Mouse (Mus musculus) intestine, postnatal 0 days (tissue): Measurements from ENCODE around the gene Atp5f1. TPM values are rescaled to one million over a fixed set of nuclear protein-coding genes. Genes with fewer than 3 reads are reported as not detected.

ENCODE experiments used
- ATAC-seq: fragments of 200-750 bp; cut with Nextera tagmentation; 2 replicates; pipeline ENCODE4 v1.8.0; 2017; ENCODE audit warnings: mild to moderate bottlenecking, moderate TSS enrichment, moderate library complexity
- H3K27ac ChIP-seq: fragments of 300-500 bp; sonication (generic); 2 replicates; pipeline ENCODE4 v1.5.1; 2014; ENCODE audit warnings: mild to moderate bottlenecking, low read depth, low read length, moderate library complexity
- H3K27me3 ChIP-seq: fragments of 300-500 bp; sonication (generic); replicated peaks from 2 replicates; pipeline ENCODE4 v1.6.1; 2014; ENCODE audit warnings: low read length, mixed read lengths; ENCODE audit not compliant: control insufficient read depth, insufficient read depth
- H3K36me3 ChIP-seq: fragments of 300-500 bp; sonication (generic); 2 replicates; pipeline ENCODE4 v1.6.1; 2014; ENCODE audit warnings: mild to moderate bottlenecking, moderate library complexity; ENCODE audit not compliant: control insufficient read depth, insufficient read depth
- H3K4me1 ChIP-seq: fragments of 300-500 bp; sonication (generic); replicated peaks from 2 replicates; pipeline ENCODE4 v1.6.1; 2014; ENCODE audit warnings: antibody characterized with exemption, low read length, mixed read lengths; ENCODE audit not compliant: control insufficient read depth, insufficient read depth
- H3K4me2 ChIP-seq: fragments of 300-500 bp; sonication (generic); replicated peaks from 2 replicates; pipeline ENCODE4 v1.6.1; 2014; ENCODE audit warnings: low read depth, mild to moderate bottlenecking, moderate library complexity
- H3K4me3 ChIP-seq: fragments of 300-500 bp; sonication (generic); 2 replicates; pipeline ENCODE4 v1.5.1; 2014; ENCODE audit warnings: low read depth, low read length
- H3K9ac ChIP-seq: fragments of 300-500 bp; sonication (generic); 2 replicates; pipeline ENCODE4 v1.6.1; 2014; ENCODE audit warnings: mild to moderate bottlenecking, low read depth, low read length
- H3K9me3 ChIP-seq: fragments of 300-500 bp; sonication (generic); 2 replicates; pipeline ENCODE4 v1.6.1; 2016; ENCODE audit warnings: mixed run types; ENCODE audit not compliant: control insufficient read depth
- CTCF ChIP-seq: sonication (generic); IDR thresholded peaks from 2 replicates; pipeline ENCODE4 v1.5.1; 2016; ENCODE audit warnings: low read depth, mild to moderate bottlenecking, control low read depth, antibody characterized with exemption, moderate library complexity
- WGBS: fragments of 180-500 bp; shearing (Covaris S2); extraction: QIAGEN DNeasy Blood & Tissue Kit; methylation state at CpG from one replicate; pipeline ENCODE4 v1.1.7; 2014; 5-methylcytosine and 5-hydroxymethylcytosine counted together
- polyA plus RNA-seq: library from polyadenylated mRNA; unstranded; fragments of >200 nt; fragmentation: Nextera tagmentation; extraction: Ambion mirVana; gene quantifications from 2 replicates; pipeline ENCODE4 v1.2.1, GENCODE M21; 2015

The Atp5f1 gene
- polyA plus RNA-seq, 1 experiment from 2014 or later = 605 TPM

GRCm38 (mm10) chr3:105898861-105899260 lies 61.0 kb downstream of the Atp5f1 start:
- no peak for ATAC-seq
- Histone ChIP-seq H3K4me3 (no peak overlapping the region), H3K9ac (no peak overlapping the region), H3K27ac (no peak overlapping the region), H3K36me3 (no peaks in the 10 kb centered on the region), H3K9me3 (no peaks in the 10 kb centered on the region), H3K4me1 (peaks cover 5% of the 10 kb centered on the region; the same call in 1 of the 2 replicates), H3K4me2 (no peak overlapping the region), H3K27me3 (no peaks in the 10 kb centered on the region)
- 91% methylated on average over 11 of the region's 11 CpGs for WGBS
- no peak for TF ChIP-seq CTCF

- Histone ChIP-seq H3K4me3 (no peak overlapping the region), H3K9me3 (no peaks in the 10 kb centered on the region), H3K9ac (no peak overlapping the region), H3K4me2 (no peak overlapping the region), H3K36me3 (no peaks in the 10 kb centered on the region), H3K4me1 (peaks cover 5% of the 10 kb centered on the region; the same call in 1 of the 2 replicates), H3K27me3 (no peaks in the 10 kb centered on the region), H3K27ac (no peak overlapping the region)
- no peak for TF ChIP-seq CTCF
- no peak for ATAC-seq
- WGBS = 72% methylated on average over 2 of the region's 2 CpGs
These were observed 61.6 kb downstream of the Atp5f1 start for GRCm38 (mm10) chr3:105898325-105898724.

- Histone ChIP-seq H3K4me2 (no peak overlapping the region), H3K9ac (no peak overlapping the region), H3K36me3 (no peaks in the 10 kb centered on the region), H3K9me3 (no peaks in the 10 kb centered on the region), H3K27ac (no peak overlapping the region), H3K27me3 (no peaks in the 10 kb centered on the region), H3K4me3 (no peak overlapping the region), H3K4me1 (peaks cover 9% of the 10 kb centered on the region; the same call in 1 of the 2 replicates)
- WGBS = 85% methylated on average over 3 of the region's 3 CpGs
- no peak for ATAC-seq
- no peak for TF ChIP-seq CTCF
These were observed 63.1 kb downstream of the Atp5f1 start for GRCm38 (mm10) chr3:105896811-105897210.

DNA sequence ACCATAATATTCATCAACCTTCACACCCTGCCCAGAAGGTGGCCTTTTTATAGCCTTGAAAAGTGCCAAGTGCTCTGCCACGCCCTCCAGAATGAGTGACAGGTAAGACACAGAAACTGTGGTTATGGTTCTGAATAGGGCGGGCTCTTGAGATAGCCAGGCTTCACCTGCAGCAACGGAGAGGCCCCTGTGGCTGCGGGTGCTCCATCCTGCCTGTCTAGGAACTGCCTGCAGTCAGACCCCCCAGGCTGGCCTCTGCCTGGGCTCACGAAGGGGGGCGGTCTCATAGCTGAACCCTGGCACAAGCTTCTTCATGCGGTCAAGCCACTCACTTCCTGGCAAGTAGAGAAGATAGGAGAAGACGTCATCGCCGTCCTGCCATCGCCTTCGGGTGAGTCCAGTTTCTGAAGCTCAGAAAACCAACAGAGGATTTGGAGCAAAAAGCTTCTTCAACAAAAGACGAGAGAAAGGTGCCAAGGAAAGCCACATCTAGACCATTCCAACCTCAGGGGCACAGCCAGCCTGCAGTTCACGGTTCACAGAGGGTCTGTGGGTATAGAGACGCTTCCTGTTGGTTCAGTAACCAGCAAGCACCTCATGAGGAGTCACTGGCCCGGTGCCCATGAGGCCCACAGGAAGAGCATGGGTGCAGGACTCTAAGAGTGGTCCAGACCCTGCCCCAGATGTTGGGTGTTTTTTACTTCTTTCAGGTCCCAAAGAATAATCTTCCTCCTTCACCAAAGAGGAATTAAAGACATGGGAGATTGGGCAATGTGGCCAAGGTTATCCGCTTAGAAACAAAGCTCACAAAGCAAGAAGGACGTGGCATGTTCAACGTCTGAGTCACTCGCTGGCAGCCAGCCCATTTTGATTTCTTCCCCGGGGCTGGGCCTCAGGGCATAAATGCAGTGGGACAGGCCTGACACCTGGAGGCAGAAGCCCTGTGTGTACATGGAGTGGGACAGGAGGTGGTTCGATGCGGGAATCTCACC lies 65.0 kb downstream of the Atp5f1 start:
- no peaks in the 10 kb centered on the region for H3K9me3 ChIP-seq
- no peak overlapping the region; the same call in 1 of the 2 replicates for H3K4me3 ChIP-seq
- H3K4me2 ChIP-seq = peak overlapping the region; percentile 49
- no peaks in the 10 kb centered on the region for H3K36me3 ChIP-seq
- 0 out of 2 replicates have a peak overlapping the region, but pooled peaks have one; percentile 46 for H3K9ac ChIP-seq
- H3K27ac ChIP-seq = peak overlapping the region; percentile 96
- H3K4me1 ChIP-seq = peaks cover 9% of the 10 kb centered on the region; the same call in 1 of the 2 replicates
- WGBS = 37% methylated on average over 23 of the region's 23 CpGs
- H3K27me3 ChIP-seq = no peaks in the 10 kb centered on the region
- ATAC-seq = peak; percentile 92
- peak; percentile 100 for TF ChIP-seq CTCF

- no peak for TF ChIP-seq CTCF
- Histone ChIP-seq H3K9me3 (no peaks in the 10 kb centered on the region), H3K9ac (no peak overlapping the region), H3K4me1 (peaks cover 9% of the 10 kb centered on the region; the same call in 1 of the 2 replicates), H3K27ac (peak overlapping the region; percentile 96), H3K36me3 (no peaks in the 10 kb centered on the region), H3K4me3 (no peak overlapping the region), H3K27me3 (no peaks in the 10 kb centered on the region), H3K4me2 (peak overlapping the region; percentile 49)
- WGBS = 25% methylated on average over 6 of the region's 6 CpGs
- ATAC-seq = peak; percentile 16
These were observed 65.9 kb downstream of the Atp5f1 start for GRCm38 (mm10) chr3:105893941-105894391.

Other genes starting within 250 kb of the Atp5f1 start
- 119 and 121 TPM in 2 replicates for gene Rap1a, start 158.8 kb downstream of the Atp5f1 start, polyA plus RNA-seq
- gene Adora3, start 89.2 kb downstream of the Atp5f1 start, polyA plus RNA-seq = 0.43 TPM in 2 replicates
- gene Tmigd3, start 89.2 kb downstream of the Atp5f1 start, polyA plus RNA-seq = 0.44 and 0.48 TPM in 2 replicates
- gene I830077J02Rik, start 27.4 kb downstream of the Atp5f1 start, polyA plus RNA-seq = 0.89 and 1.7 TPM in 2 replicates
- gene Wdr77, start 730 bp downstream of the Atp5f1 start, polyA plus RNA-seq = 33.1 and 33.4 TPM in 2 replicates
- 0.20 and 0.31 TPM in 2 replicates for gene Ovgp1, start 13.6 kb upstream of the Atp5f1 start, polyA plus RNA-seq
- not detected in 2 replicates for gene Pifo, start 54.5 kb upstream of the Atp5f1 start, polyA plus RNA-seq
- gene Chil5, start 72.7 kb upstream of the Atp5f1 start, polyA plus RNA-seq = 0.16 TPM in 1 of 2 replicates, not detected in the other
- gene Chia1, start 153.1 kb upstream of the Atp5f1 start, polyA plus RNA-seq = not detected in 2 replicates
- 0.13 TPM in 1 of 2 replicates, not detected in the other for gene Chil3, start 207.5 kb upstream of the Atp5f1 start, polyA plus RNA-seq